Mouse (Mus musculus) frontal cortex, postnatal 10 days (tissue): ENCODE data around the gene Rnf186.

Source experiments
- DNase-seq, 2 experiments: peaks; one replicate each; pipeline ENCODE4 v3.0.0; 2022; ENCODE audit warnings: low spot score in 2 of 2, mixed read lengths in 1 of 2

Gene Rnf186

DNA sequence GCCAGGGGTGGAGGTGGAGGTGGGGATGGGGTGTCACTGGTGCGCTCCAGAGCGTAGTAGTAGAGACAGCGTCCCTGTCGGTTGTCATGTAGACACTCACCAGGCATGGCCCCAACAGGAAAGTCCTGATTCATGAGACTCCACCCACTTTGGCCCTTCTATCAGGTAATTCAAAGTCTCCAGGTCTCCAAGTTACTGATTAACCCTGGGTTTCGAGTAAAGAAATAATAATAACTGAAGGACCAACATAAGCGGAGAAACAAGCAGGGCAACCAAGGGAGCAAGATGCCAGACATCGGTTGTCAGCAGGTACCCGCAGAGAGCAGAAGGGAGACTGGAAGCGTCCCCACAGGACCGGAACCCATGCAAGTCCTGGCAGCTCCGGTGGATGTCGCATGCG is at the start of gene Rnf186:
TSS of gene Rnf186 (plus strand) at position 247 of the 400 bp plus-strand sequence.
- no peak for DNase-seq

DNA sequence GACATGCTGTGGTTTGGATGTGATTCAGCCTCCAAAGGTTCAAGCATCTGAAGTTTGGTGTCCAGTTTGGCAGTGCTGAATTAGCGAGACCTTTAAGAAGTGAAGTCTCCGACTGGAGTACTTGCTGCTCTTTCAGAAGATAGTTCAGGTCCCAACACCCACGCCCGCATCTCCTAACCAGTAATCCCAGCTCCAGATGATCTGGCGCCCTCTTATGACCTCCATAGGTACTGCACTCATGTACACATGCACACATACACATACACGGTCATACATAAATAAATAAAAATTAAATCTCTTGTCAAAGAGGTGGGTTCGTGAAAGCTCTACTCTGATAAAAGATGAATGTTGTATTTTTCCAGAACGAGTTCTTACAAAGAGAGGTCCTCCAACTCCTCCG is 49.6 kb upstream of the Rnf186 start:
- DNase-seq: no peak

DNA sequence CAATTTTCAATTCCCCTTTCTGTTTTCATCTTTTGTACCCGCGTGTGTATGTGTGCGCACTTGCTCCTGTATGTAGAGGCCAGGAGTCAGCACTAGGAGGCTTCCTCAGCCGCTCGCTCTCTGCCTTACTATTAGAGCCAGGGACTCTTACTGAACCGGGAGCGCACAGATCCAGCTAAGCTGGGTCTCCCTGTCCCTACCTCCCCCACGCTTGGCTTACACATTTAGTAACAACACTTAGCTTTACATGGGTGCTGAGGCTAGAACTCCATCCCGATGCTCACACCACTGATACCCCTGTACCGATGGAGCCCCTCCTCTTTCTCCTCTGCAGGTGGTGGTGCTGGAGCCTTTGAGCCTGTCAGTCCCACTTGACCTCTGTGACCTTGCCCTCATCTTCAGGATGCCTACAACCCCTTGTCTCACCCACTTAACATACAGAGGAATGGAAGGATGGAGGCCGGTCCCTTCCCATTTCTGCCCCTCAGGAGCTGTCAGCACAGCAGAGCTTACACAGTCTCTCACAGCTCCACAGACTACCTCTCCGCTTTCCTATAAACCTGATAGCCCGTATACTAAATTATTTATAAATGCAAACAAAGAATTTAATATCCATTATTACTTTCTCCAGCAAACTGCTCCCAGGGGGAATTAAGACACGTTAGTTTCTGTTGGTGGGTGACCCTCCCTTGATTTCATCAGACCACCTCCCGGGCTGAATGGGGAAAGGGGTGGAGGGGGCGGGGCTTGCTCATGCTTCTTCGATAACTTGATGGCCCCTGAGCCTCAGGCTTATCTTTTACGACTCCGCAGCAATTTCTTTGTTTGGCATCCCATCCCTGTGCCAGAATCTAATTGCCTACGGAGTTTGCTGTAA is 45.4 kb upstream of the Rnf186 start:
- DNase-seq: no peak

DNA sequence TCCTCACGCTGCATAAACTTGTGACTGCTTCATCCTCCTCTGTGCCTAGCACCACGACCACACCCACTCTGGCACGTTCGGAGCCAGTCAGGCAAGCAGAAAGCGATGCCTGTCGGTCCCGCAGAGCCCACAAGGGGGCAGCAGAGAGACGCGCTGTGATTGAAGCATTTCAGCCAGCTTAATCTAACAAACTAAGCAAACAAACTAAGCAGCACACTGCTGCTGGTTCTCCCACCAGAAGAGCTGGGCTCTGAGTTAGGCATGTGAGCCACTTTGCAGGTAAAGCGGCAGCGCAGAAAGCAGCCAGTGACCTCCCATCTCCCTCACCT is 44.8 kb upstream of the Rnf186 start:
- peak; percentile 88 to 92 for DNase-seq

DNA sequence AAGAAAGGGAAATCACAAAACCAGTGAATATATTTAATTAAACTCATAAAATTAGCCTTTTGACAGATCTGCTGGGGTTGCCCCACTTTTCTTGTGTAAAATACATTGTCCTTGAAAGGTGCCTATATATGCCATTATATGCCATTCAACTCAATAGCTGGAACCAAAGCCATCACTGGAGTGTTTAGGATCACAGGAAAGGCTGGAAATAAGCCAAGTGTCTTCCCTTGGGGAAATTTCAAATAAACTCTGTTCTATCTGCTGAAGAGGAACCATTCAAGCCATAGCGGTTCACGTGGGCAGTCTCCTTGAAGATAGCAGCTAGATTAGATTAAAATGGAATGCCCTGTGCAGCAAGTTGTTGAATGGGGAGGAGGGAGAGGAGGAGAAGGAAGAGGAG is 41.4 kb upstream of the Rnf186 start:
- DNase-seq: no peak

DNA sequence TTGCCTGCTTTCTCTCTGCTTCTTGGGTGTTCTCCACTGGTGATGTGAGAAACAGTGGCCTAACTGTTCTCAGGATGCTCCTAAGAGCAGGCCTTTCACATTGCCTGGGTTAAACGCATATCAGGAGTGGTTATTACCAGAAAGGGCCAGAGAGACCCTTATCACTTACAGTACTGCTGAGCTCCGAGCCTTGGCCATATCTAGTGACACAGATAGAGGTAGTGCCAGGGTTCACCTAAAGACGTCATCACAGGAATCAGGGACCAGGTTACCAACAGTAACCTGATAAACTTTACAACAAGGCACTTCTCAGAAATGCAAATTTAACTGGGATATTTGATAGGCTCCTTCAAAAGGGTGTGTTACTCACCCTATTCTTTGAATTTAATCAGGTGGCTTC is 33.0 kb upstream of the Rnf186 start:
- no peak for DNase-seq

DNA sequence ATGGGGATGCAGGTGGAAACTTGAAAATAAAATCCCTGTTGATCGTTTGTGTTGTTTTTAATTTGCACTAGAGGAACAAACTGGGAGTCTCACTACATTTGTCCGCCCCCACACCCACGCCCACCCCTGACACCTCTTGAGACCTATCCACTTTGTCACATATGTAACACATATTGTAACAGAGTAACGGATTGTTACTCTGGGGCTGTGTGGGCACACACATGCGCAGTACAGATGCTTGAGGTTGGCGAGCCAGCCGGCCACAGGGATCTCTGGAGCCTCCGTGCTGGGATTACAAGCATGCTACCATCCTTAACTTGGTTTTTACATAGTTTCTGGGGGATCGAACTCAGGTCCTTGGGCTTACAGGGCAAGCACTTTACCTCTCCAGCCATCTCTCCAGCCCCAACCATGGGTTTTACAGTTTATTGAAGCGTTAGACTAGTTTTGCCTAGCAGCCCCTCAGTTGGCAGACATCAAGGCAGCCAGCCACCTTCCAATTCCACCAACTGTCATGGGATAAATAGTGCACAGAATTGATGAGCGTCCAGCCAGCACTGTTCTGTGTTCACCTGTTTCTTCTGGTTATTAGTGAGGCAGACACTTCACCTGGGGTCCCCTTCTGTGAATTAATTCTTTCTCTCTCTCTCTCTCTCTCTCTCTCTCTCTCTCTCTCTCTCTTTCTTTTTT is 32.3 kb upstream of the Rnf186 start:
- no peak for DNase-seq

DNA sequence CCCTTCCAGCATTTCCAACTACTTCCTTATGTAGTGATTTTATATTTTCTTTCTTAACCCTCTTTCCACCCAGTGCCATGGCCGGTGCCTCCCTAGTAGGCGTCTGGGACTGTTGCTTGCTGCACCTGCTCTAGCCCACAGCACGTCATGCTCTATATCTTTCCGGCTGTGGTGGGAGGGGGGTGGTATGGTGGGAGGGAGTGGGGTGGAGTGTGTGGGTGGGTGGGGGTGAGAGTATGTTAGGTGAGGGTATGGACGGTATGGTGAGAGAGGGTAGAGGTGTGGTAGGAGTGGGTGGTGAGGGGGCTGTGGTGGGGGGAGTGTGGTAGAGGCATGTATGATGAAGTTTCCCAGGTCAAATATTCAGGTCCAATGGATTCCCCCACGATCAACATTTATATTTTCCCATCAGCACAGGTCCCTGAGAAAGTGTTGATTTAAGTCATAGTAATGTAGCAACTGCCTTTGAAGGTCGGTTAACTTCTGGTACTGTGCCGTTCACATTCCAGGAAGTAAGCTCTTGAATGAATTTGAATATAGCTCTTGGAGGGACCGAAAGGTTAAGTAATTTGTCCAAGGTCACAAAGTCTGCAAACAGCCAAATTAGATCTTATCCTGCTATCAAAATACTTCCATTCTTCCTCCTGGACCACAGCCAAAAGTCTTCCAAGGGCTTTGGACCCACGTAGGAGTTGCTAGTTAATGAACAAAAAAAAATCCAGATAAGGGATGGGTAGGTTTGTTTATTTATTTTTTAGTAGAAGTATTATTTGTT is 28.2 kb upstream of the Rnf186 start:
- no peak for DNase-seq

DNA sequence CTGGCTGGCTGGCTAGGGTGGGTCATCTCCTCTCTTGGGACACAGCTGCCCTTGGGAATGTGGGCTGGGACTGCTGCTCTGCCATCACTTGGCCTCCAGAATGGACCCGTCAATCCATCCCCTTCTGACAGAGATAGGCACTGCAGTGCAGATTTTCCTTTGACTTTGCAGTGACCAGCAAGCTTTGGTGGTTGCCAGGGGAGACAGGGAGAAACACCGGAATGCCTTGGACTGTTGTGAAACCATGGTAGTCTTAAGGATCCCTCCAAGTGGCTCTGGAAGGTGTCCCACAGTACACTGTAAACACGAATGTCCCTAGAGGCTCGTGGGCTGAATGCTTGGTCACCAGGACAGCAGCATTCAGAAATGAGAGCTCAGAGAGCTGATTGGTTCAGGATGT is 27.4 kb upstream of the Rnf186 start:
- DNase-seq: no peak

DNA sequence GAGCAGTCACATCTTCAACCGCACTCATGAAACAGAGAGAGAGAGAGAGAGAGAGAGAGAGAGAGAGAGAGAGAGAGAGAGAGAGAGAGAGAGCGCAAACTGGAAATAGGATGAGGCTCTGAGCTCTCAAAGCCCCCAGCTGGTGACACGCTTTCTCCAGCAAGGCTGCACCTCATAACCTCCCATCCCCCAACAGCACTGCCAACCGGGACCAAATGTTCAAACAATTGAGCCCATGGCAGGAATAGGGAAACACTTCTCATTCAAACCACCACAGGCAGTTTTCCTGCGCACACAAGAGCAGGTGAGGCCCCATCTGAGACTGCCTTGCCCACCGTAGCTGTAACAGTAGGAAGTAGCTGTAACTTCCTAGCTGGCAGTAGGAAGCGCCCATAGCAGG is 25.5 kb upstream of the Rnf186 start:
- DNase-seq: no peak

DNA sequence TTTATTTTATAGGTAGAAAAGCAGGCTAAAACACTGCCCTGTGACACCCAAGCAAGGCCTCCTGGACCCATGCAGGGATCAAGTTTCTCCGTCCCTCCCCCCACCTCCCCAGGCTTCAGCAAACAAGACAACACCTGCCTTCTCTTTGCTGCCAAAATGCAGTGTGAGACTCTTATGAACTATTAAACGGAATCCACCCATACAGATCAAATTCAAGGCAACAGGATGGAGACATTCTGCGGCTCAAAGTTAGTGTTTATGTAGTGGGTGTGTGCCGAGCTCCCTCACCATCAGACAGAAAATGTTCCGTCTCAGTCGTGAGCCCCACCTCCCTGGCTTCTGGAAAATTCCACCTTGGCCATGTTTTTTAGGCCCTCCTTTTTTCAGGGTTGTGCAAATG is 24.9 kb upstream of the Rnf186 start:
- DNase-seq: no peak

DNA sequence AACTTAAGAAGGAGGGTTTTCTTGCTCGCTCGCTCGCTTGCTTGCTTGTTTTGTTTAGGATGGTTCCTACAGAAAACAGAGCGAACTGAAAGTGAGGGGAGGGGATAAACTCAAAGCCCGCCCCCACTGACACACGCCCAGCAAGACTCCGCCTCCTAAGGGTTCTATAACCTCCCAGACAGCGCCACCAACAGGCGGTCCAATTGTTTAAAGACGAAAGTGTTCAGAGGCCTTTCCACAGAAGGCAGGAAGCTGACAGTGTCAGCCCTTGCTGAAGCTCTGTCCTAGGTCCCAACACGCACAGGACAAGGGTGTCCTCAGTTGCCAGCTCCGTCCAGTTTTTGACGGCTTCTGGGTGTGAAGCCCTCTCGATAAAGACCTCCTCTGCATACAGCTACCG is 23.2 kb upstream of the Rnf186 start:
- peak; percentile 25 to 58 for DNase-seq

DNA sequence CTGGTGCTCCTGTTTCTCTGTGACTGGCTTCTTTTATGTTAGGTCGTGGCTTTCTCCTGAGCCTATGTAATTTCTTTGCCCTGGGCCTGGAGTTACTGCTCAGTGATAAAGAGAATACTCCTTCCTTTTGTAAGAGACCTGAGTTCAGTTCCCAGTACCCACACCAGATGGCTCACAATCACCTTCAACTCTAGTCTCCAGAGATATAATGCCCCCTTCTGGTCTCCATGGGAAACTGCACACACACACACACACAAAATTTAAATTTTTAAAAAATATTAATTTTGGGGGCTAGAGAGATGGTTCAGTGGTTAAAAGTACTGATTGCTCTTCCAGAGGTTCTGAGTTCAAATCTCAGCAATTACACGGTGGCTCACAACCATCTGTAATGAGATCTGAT is 18.7 kb upstream of the Rnf186 start:
- no peak for DNase-seq

DNA sequence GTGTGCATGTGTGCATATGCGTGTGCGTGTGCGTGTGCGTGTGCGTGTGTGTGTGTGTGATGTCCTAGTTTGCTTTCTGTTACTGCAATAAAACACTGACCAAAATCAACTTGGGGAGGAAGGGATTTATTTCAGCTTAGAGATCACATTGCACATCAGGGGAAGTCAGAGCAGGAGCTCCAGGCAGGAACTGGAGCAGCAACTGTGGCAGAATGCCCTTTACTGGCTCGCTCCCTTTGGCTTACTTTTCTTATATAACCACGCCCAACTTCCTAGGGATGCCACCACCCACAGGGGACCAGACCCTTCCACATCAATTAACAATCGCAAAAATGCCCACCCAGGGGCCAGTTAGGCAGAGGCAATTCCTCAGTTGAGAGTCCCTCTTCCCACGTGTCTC is 8.3 kb upstream of the Rnf186 start:
- no peak for DNase-seq

DNA sequence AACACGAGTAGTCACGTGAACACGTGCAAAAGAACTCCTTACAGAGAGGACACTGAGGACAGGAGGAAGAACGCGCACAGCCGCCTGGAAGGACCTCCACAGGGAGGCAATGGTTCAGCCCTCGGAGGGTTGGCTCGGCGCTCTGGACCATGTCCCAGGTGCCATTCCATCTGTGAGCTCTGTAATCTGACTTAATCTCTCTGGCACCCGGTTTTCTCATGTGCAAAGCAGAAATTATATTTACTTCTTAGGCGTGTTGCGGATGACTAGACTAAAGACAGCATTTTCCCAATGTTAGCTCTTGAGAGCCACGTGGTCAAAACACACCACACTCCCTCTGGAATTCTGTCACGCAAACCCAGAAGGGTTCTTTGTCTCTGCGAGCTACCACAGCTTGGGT is 7.8 kb upstream of the Rnf186 start:
- no peak for DNase-seq

DNA sequence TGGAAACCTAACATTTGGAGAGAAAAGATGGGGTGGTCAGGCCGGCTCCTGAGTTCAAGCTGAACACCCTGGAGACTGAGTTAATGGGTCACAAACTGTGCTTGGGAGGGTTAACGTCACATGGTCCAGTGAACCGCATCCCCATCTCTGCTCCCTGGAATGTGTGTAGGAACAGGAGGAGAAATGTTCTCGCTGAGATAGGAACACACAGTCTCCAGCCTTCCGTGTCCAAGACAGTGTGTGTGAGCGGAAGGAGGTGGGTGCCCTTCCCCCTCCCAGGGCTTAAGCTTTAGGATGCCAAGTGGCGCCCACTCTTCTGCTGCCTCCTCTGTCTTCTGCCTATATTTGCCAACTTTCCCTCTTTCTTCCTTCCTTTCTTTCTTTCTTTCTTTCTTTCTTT is 7.0 kb upstream of the Rnf186 start:
- no peak for DNase-seq

DNA sequence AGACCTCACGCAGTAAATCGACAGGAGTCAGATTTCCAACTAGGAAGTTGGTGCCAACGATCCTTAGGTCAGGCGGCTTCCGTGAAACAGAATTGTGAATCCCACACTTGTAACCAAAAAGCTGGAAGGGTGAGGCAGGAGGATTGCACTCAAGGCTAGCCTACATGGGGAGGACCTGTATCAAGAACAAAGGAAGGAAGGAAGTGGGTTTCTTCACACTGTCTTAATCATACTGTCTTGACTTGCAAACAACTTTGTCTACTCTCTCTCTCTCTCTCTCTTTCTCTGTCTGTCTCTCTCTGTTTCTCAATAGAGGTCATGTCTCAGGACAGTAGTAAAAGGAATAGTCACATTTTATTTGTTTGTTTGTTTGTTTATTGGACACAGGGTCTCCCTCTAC is 4.2 kb upstream of the Rnf186 start:
- DNase-seq: no peak

DNA sequence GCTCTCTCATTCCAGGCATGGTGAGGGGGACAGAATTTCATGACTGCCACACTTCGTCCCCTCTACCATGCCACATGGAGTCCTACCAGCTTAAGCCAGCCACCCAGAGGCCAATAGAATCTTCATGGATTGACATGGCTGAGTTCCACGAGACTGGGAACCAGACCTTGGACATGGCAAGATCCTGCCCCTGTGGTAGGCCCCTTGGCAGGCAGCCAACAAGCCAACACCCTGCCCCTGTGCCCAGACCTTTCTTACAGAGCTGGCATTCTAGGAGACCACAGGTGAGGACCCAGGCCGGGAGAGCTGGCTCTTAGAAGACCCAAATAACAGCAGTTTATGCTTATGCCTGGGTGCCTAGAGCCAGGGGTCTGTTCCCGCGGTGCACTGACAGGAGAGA is 1.0 kb upstream of the Rnf186 start:
- DNase-seq: no peak

DNA sequence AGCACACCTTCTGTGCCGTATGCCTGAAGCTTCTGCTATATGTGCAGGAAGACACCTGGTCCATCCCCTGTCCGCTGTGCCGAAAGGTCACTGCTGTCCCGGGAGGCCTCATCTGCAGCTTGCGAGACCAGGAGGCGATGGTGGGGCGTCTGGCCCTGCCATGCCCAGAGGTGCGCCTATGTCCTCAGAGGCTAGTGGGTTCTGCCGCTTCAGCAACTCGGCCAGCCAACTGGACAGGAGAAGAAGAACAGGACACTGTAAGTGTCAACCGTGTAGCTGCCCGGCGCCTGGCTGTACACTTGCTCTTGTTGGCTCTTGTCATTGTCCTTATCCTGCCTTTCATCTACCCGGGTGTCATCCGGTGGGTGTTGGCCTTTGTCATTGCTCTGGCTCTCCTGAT is 573 bp downstream of the Rnf186 start:
- no peak for DNase-seq

DNA sequence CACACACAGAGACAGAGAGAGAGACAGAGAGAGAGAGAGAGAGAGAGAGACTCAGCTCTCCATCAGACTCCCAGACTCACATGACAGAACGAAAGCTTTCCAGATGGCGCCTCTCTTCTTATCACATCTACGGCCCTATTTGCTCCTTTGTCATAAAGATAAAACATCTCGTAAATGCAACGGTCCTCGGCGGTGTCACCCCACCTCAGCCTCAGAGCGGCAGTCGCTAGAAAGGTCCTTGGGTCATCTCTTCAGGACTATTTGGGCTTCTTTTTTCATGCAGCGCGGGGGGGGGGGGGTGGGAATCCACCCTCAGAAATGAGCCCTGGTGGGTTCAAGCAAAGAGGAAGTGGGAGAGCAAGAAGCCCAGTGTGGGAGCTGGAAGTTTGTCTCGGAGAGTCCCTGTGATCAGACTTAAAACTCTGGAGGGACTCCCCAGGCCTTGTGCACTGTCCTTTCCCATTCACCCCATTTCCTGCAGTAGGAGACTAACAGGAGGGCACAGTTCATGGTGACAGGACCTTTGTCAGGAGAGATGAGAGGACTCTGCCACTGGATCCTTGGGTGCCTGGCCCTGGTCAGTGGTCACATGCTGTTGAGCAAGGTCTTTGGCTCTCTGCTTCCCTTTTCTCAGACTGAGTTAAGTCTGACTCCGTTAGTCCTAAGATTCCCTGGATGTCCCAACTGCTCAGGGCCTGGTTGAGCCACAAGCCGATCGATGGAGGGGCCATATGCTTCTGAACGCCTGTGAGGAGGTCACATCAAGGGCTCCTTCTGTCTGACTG is 2.1 kb downstream of the Rnf186 start:
- DNase-seq: no peak

DNA sequence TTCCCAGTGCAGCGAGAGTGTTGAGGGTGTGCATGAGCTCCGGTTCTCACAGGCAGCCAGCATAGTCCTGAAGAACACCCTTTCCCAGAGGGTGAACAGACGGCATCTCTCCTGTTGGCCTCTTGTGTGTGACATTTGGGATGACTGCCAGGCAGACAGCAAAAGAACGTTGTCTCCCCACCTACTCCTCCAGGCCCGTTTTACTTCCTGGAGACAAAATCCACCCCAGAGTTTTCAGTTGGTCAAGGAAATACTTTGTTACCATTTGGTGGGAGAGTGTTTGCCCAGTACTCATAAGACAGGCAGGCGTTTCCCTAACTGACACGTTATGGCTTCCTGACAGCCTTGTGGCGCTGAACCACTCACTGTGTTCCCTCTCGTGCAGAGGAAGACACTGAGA is 2.8 kb downstream of the Rnf186 start:
- DNase-seq: no peak

DNA sequence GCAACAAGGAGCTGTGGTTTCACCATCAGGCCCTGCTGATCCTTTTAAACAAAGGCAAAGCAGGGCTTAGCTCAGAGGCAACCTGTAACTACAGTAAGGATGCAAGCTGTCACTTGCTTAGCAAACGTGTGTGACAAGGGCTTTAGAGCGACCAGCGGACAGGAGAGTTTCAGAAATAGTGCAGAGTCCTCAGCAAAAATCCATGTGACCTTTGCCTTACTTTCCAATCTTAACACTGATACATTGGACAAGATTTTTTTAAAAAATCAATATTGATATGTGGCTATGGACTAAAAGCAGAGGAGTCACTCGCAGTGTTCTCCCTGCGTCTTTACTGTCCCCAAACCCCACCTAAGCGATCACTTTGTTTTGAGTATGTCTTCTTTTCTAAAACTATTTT is 4.5 kb downstream of the Rnf186 start:
- DNase-seq: no peak
